Mouse (Mus musculus) frontal cortex, adult 2 months (tissue): Measurements from ENCODE around the gene Fancg. TPM values are rescaled to one million over a fixed set of nuclear protein-coding genes. Genes with fewer than 3 reads are reported as not detected.
A peak's percentile ranks its signal among the peaks of the same experiment; 100 is the strongest.

Experiments used
- DNase-seq, 2 experiments: peaks; one replicate each; pipeline ENCODE4 v3.0.0; 2022; ENCODE audit warnings: low spot score in 1 of 2; ENCODE audit errors: extremely low spot score in 1 of 2
- polyA plus RNA-seq: library from polyadenylated mRNA; depleted of rRNA; stranded (reverse); fragments of >200 nt; gene quantifications from 2 replicates; pipeline ENCODE4 v1.2.3, GENCODE M21; 2012

Fancg gene
- polyA plus RNA-seq, 1 experiment: 23.2 TPM

- no peak for DNase-seq
These were observed 25.5 kb upstream of the Fancg start for GRCm38 (mm10) chr4:43035851-43036250.

- no peak for DNase-seq
These were observed 23.2 kb upstream of the Fancg start for GRCm38 (mm10) chr4:43033481-43033880.

GRCm38 (mm10) chr4:43032501-43032900, 22.2 kb upstream of the Fancg start:
- DNase-seq: no peak

- DNase-seq: peak; percentile 88 to 95
These were observed 21.1 kb upstream of the Fancg start, which contains the start of gene Stoml2 for GRCm38 (mm10) chr4:43031237-43031995. TSS of gene Stoml2 (minus strand) at chr4:43031710.

- peak in 1 of 2 experiments; percentile 35 for DNase-seq
These were observed 20.5 kb upstream of the Fancg start for GRCm38 (mm10) chr4:43030780-43031230.

- DNase-seq: no peak
These were observed 20.0 kb upstream of the Fancg start for GRCm38 (mm10) chr4:43030352-43030751.

- no peak for DNase-seq
These were observed 19.4 kb upstream of the Fancg start for GRCm38 (mm10) chr4:43029749-43030148.

- DNase-seq: no peak
These were observed 18.8 kb upstream of the Fancg start for GRCm38 (mm10) chr4:43029121-43029520.

- DNase-seq: peak; percentile 85 to 94
These were observed 15.0 kb upstream of the Fancg start, which contains the start of gene Pigo for GRCm38 (mm10) chr4:43025084-43025960. TSS of gene Pigo (minus strand) at chr4:43025819.

GRCm38 (mm10) chr4:43024673-43025072, 14.4 kb upstream of the Fancg start:
- DNase-seq: no peak

GRCm38 (mm10) chr4:43021341-43021740, 11.0 kb upstream of the Fancg start:
- DNase-seq: no peak

GRCm38 (mm10) chr4:43020876-43021275, 10.6 kb upstream of the Fancg start:
- DNase-seq: no peak

- no peak for DNase-seq
These were observed 9.5 kb upstream of the Fancg start for GRCm38 (mm10) chr4:43019641-43020465.

GRCm38 (mm10) chr4:43019176-43019575, 8.9 kb upstream of the Fancg start:
- no peak for DNase-seq

GRCm38 (mm10) chr4:43018156-43018555, 7.8 kb upstream of the Fancg start:
- no peak for DNase-seq

GRCm38 (mm10) chr4:43012091-43012490, 1.8 kb upstream of the Fancg start:
- no peak for DNase-seq

- peak in 1 of 2 experiments; percentile 43 for DNase-seq
These were observed 4.5 kb downstream of the Fancg start for GRCm38 (mm10) chr4:43005765-43006164.

- DNase-seq: no peak
These were observed 5.4 kb downstream of the Fancg start for GRCm38 (mm10) chr4:43004951-43005350.

- no peak for DNase-seq
These were observed 7.4 kb downstream of the Fancg start for GRCm38 (mm10) chr4:43002756-43003439.

GRCm38 (mm10) chr4:43001272-43001671, 9.0 kb downstream of the Fancg start:
- no peak for DNase-seq
